Comparison of ENCODE assay signal across 19 mouse cellular contexts in the genomic region with DNA sequence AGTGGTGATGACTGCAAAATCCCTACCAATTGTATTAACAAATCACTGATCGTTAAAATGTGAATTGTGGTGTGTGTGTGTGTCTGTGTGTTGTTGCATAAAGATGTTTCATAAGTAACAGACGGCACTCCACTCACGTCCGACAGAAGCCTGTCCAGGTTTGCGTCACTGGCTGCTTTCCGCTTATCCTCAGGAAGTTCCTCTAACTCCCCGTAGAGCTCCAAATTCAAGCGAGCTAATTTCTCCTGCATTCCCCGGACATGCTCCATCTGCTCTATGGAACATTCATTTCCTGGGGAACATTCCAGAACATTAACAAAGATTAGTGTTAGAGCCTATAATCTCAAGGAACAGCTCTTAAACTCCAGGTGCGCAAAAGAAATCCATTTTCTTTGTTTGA. TPM values are rescaled to one million over a fixed set of nuclear protein-coding genes. Genes with fewer than 3 reads are reported as not detected.
DNase-seq lines count a peak whose midpoint lies in the region.
"Had no signal": no experiment of that assay in that cellular context is flagged by ENCODE, and none has a peak within 500 bp of the region (broad histone marks: within the 10 kb centered on the region; RNA-seq: fewer than 3 reads in every experiment).

No protein-coding gene starts in this region.

- DNase-seq in heart, adult 11 months, result peak; percentile 89
- DNase-seq in heart, adult 18-20 months, result no peak
- DNase-seq in cerebellum, adult 11-12 months, result peak; percentile 68
- peak; percentile 17 for DNase-seq in cerebellum, adult 8-10 months
- DNase-seq in cerebellum, postnatal 25 days, result peak; percentile 19 to 48
- no peak for DNase-seq in kidney, adult 8-10 months
- DNase-seq in thymus, postnatal 0 days (ENCODE audit: low spot score), result no peak
- no peak for DNase-seq in layer of hippocampus, adult 9-10 months (ENCODE audit: low spot score)
- DNase-seq: adrenal gland, adult 2 months; adrenal gland, postnatal 25 days; embryo, embryonic 11 days; gastrocnemius, adult 2 months; gastrocnemius, postnatal 25 days; heart, adult 2 months; heart, postnatal 14 days; kidney, adult 18-20 months had no signal

RNA-seq across cellular contexts. Expression of a gene that starts 8.7 kb away (rescaled TPM):
- total RNA-seq in heart, adult 18-20 months (2021), result under 1 TPM in 1 of 2 experiments, not detected in 1; 0.26 TPM
- 1.2 and 1.5 TPM in 2 replicates for polyA plus RNA-seq in thymus, postnatal 0 days (2015; fragmentation: Nextera tagmentation; extraction: Ambion mirVana)
- total RNA-seq: adrenal gland, adult 2 months; adrenal gland, postnatal 25 days; ES-E14; gastrocnemius, adult 2 months; gastrocnemius, postnatal 25 days; heart, adult 2 months; hematopoietic stem cell, adult 5-6 weeks; hindbrain, postnatal 0 days had no signal
- polyA plus RNA-seq: adrenal gland, adult 2 months had no signal

RNA-seq across cellular contexts. Expression of a gene that starts 15.4 kb away (rescaled TPM):
- total RNA-seq in heart, adult 18-20 months (2021), result 10 to 100 TPM; 15.2 to 15.5 TPM
- polyA plus RNA-seq in thymus, postnatal 0 days (2015; fragmentation: Nextera tagmentation; extraction: Ambion mirVana), result 25.9 and 29.2 TPM in 2 replicates

Comparison
In these comparisons a context has a peak if more than half of its experiments do, and no peak if none do; other contexts are left out.
1. DNase-seq: peak in heart, adult 11 months (single experiment), cerebellum, adult 11-12 months (single experiment), cerebellum, adult 8-10 months (single experiment) and cerebellum, postnatal 25 days (2 of 2); none in heart, adult 18-20 months (0 of 2), kidney, adult 8-10 months (0 of 2), thymus, postnatal 0 days (single experiment) and layer of hippocampus, adult 9-10 months (single experiment).